Mouse (Mus musculus) intestine, postnatal 0 days (tissue): ENCODE data around the gene Haspin. TPM values are rescaled to one million over a fixed set of nuclear protein-coding genes. Genes with fewer than 3 reads are reported as not detected.

ENCODE experiments used
- ATAC-seq: fragments of 200-750 bp; cut with Nextera tagmentation; 2 replicates; pipeline ENCODE4 v1.8.0; 2017; ENCODE audit warnings: mild to moderate bottlenecking, moderate TSS enrichment, moderate library complexity
- H3K27ac ChIP-seq: fragments of 300-500 bp; sonication (generic); 2 replicates; pipeline ENCODE4 v1.5.1; 2014; ENCODE audit warnings: mild to moderate bottlenecking, low read depth, low read length, moderate library complexity
- H3K27me3 ChIP-seq: fragments of 300-500 bp; sonication (generic); replicated peaks from 2 replicates; pipeline ENCODE4 v1.6.1; 2014; ENCODE audit warnings: low read length, mixed read lengths; ENCODE audit not compliant: control insufficient read depth, insufficient read depth
- H3K36me3 ChIP-seq: fragments of 300-500 bp; sonication (generic); 2 replicates; pipeline ENCODE4 v1.6.1; 2014; ENCODE audit warnings: mild to moderate bottlenecking, moderate library complexity; ENCODE audit not compliant: control insufficient read depth, insufficient read depth
- H3K4me1 ChIP-seq: fragments of 300-500 bp; sonication (generic); replicated peaks from 2 replicates; pipeline ENCODE4 v1.6.1; 2014; ENCODE audit warnings: antibody characterized with exemption, low read length, mixed read lengths; ENCODE audit not compliant: control insufficient read depth, insufficient read depth
- H3K4me2 ChIP-seq: fragments of 300-500 bp; sonication (generic); replicated peaks from 2 replicates; pipeline ENCODE4 v1.6.1; 2014; ENCODE audit warnings: low read depth, mild to moderate bottlenecking, moderate library complexity
- H3K4me3 ChIP-seq: fragments of 300-500 bp; sonication (generic); 2 replicates; pipeline ENCODE4 v1.5.1; 2014; ENCODE audit warnings: low read depth, low read length
- H3K9ac ChIP-seq: fragments of 300-500 bp; sonication (generic); 2 replicates; pipeline ENCODE4 v1.6.1; 2014; ENCODE audit warnings: mild to moderate bottlenecking, low read depth, low read length
- H3K9me3 ChIP-seq: fragments of 300-500 bp; sonication (generic); 2 replicates; pipeline ENCODE4 v1.6.1; 2016; ENCODE audit warnings: mixed run types; ENCODE audit not compliant: control insufficient read depth
- CTCF ChIP-seq: sonication (generic); IDR thresholded peaks from 2 replicates; pipeline ENCODE4 v1.5.1; 2016; ENCODE audit warnings: low read depth, mild to moderate bottlenecking, control low read depth, antibody characterized with exemption, moderate library complexity
- WGBS: fragments of 180-500 bp; shearing (Covaris S2); extraction: QIAGEN DNeasy Blood & Tissue Kit; methylation state at CpG from one replicate; pipeline ENCODE4 v1.1.7; 2014; 5-methylcytosine and 5-hydroxymethylcytosine counted together
- polyA plus RNA-seq: library from polyadenylated mRNA; unstranded; fragments of >200 nt; fragmentation: Nextera tagmentation; extraction: Ambion mirVana; gene quantifications from 2 replicates; pipeline ENCODE4 v1.2.1, GENCODE M21; 2015

The Haspin gene
- polyA plus RNA-seq, result 5.7 and 7.3 TPM in 2 replicates

DNA sequence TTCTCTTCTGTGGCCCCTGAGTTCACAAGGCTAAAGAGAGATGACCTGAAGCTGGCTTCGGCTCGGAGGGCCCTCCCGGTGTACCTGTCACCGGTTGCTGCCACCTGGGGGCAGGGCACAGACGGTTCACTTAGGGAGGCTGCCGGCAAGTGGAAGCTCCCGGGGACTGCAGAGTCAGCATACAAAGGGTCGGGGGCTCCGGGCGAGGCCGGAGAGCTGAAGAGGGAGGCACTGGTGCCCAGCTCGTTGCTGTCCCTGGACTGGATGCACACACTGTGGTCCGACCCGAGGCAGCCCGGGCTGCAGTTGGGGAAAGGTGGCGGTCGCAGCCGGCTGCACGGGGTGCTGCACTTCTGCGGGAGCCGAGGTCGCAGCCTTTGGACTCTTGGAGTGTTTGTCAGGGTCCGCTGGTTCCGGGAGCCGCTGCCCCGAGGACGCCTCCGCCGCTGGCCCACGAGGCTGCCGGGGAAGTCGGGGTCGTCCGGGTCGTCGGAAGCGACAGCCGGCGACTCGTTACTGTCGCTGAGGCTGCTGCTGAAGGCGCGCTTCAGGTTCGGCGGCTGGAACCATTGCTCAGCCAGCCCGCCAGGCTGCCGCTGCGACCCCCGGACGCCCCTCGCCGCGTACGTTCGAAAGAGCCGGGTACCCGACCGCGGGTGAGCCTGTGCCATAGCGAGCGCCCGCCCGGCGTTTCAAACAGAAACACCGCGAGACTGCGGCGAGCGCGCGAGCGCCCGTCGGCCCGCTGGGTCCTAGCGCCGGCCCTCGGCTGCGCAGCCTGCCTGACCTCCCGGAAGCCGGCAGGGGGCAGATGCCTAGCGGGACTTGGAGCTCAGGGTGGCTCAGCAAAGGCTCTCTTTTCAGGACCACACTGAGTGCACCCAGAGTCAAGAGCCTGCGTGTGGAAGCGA is at the start of gene Haspin:
Haspin (minus strand) TSS at position 704 of the 911 bp plus-strand sequence.
- H3K4me2 ChIP-seq, result peak within 1 kb of the TSS; percentile 87
- under 1% methylated on average over 84 of the region's 84 CpGs for WGBS
- no peaks in the 10 kb centered on the region for H3K9me3 ChIP-seq
- H3K27ac ChIP-seq, result peak within 1 kb of the TSS; percentile 24; the same call in 1 of the 2 replicates
- peaks cover 1% of the 10 kb centered on the region; the same call in 1 of the 2 replicates for H3K36me3 ChIP-seq
- H3K4me1 ChIP-seq, result 0 out of 2 replicates have a peak, but pooled peaks cover 3% of the 10 kb centered on the region
- H3K27me3 ChIP-seq, result no peaks in the 10 kb centered on the region
- peak within 1 kb of the TSS; percentile 94 for H3K4me3 ChIP-seq
- peak; percentile 98 for TF ChIP-seq CTCF
- peak within 1 kb of the TSS; percentile 66 for H3K9ac ChIP-seq
- ATAC-seq, result peak; percentile 80

DNA sequence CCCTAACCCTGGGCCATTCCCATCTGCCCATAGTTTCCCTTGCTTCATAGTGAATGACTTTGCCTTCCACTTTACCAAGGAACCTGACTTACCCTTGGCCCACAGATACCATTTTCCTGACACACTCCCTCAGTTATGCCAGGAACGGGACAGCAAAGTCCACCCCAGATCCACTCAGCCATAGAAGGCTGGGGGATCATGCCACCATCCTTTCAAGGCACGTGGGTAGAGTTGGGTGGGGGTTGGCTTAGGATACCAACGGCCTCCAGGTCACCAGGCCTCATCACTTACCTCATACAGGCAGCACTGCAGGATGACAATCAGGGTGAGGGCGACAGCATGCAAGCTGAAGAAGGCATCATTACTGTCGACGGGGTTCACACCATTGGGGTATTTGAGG is 49.1 kb upstream of the Haspin start:
- TF ChIP-seq CTCF, result no peak
- no peak for ATAC-seq
- no peak overlapping the region for H3K4me2 ChIP-seq
- 87% methylated on average over 6 of the region's 6 CpGs for WGBS
- H3K9ac ChIP-seq, result no peak overlapping the region
- peaks cover 69% of the 10 kb centered on the region for H3K36me3 ChIP-seq
- no peak overlapping the region for H3K4me3 ChIP-seq
- H3K4me1 ChIP-seq, result no peaks in the 10 kb centered on the region
- no peaks in the 10 kb centered on the region for H3K9me3 ChIP-seq
- H3K27ac ChIP-seq, result no peak overlapping the region
- H3K27me3 ChIP-seq, result no peaks in the 10 kb centered on the region

DNA sequence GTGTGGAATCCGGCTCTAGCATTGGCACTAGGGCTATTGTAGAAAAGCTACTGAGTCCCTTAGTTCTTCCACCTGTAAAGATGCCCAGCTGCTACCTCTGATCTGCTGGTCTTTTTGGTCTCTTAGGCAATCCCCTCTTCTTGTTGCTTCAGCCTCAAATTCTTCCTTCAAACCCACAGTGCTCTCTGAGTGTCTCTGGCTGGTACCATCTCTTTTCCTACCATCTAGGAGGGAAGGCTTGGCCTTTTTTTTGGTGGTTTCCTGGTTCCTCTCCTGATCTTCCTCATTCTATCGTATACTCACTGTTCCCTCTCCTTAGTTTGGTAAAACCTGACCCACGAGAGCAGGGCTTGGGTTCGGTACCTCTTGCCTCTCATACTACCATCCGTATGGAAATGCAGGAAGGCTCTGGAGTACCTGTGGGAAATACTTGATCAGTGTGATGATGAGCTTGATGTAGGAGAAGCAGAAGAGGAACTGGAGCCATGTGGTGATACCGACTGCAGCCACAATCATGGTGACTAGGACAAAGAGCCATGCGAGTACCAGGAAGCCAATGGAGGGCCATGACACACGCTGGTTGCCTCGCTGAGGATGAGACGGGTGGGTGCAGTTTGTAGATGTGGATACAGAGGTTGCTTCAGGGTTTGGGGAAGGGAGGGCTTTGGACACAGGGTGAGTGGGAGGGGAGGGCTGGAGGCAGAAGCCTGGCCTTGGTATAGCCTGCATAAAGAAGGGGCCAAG is 48.0 kb upstream of the Haspin start:
- Histone ChIP-seq H3K9me3 (no peaks in the 10 kb centered on the region), H3K4me3 (no peak overlapping the region), H3K4me2 (no peak overlapping the region), H3K27me3 (no peaks in the 10 kb centered on the region), H3K4me1 (no peaks in the 10 kb centered on the region), H3K9ac (no peak overlapping the region), H3K36me3 (peaks cover 62% of the 10 kb centered on the region), H3K27ac (no peak overlapping the region)
- no peak for ATAC-seq
- TF ChIP-seq CTCF, result no peak
- WGBS, result 90% methylated on average over 10 of the region's 10 CpGs

DNA sequence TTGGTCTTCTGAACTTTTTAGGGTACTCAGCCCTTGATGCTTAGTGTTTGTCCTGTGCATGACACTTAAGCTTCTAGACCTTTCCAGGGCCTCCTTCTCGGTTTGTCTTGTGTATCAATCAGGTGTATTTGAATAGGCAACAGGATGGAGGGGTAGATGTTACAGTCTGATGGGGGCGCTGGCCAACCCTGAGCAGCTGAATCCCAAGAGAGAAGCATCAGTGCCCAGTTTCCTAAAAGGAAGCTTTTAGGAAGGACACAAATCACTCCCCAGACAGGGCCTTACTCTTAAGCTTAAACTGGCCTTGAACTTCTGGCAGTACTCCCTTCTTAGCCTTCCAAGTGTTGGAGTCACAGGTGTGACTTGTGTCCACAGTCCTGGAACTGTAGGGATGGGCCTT is 39.8 kb upstream of the Haspin start:
- ATAC-seq, result no peak
- H3K36me3 ChIP-seq, result peaks cover 17% of the 10 kb centered on the region
- H3K9ac ChIP-seq, result peak overlapping the region; percentile 88
- H3K27ac ChIP-seq, result peak overlapping the region; percentile 95
- 0 out of 2 replicates have a peak, but pooled peaks cover 4% of the 10 kb centered on the region for H3K4me1 ChIP-seq
- H3K9me3 ChIP-seq, result no peaks in the 10 kb centered on the region
- TF ChIP-seq CTCF, result peak; percentile 20; the same call in 1 of the 2 replicates
- WGBS, result 0% methylated on average over 2 of the region's 2 CpGs
- H3K4me2 ChIP-seq, result peak overlapping the region; percentile 68
- peak overlapping the region; percentile 98 for H3K4me3 ChIP-seq
- no peaks in the 10 kb centered on the region for H3K27me3 ChIP-seq

DNA sequence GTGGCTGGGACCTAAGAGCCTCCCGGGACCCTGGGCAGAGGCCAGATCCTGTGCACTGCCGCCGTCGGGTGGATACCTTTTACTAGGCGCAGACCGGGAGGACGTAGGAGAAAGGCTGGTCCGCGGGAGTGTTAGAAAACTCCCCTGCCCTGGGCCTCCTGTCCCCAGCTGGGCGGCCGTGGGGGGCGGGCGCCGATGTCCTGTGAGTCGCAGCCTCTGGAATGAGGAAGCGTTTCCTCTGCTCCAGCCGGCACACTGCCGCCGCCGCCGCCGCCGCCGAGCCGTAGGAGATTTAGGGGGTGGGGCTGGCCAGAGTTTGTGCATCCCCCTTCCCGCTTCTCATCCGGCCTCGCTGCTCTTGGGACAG is 39.4 kb upstream of the Haspin start:
- Histone ChIP-seq H3K4me2 (peak overlapping the region; percentile 68), H3K27me3 (no peaks in the 10 kb centered on the region), H3K27ac (peak overlapping the region; percentile 95), H3K36me3 (peaks cover 17% of the 10 kb centered on the region), H3K9ac (peak overlapping the region; percentile 88), H3K9me3 (no peaks in the 10 kb centered on the region), H3K4me1 (0 out of 2 replicates have a peak, but pooled peaks cover 4% of the 10 kb centered on the region), H3K4me3 (peak overlapping the region; percentile 98)
- peak; percentile 89 for ATAC-seq
- TF ChIP-seq CTCF, result no peak
- under 1% methylated on average over 28 of the region's 28 CpGs for WGBS
